Mouse (Mus musculus) MEL (cell line): ENCODE data around the gene Washc3. TPM values are rescaled to one million over a fixed set of nuclear protein-coding genes. Genes with fewer than 3 reads are reported as not detected.

Experiments used
- DNase-seq: peaks from one replicate; pipeline ENCODE4 v3.0.0; 2011; ENCODE audit warnings: low read depth, low spot score
- H3K27ac ChIP-seq: 2 replicates; pipeline ENCODE4 v1.5.1; 2012; ENCODE audit warnings: low read depth, mild to moderate bottlenecking, control low read depth, low read length, moderate library complexity; ENCODE audit not compliant: control insufficient read depth
- H3K27me3 ChIP-seq, 2 experiments: fragments of 150-350 bp in 1 of 2; sonication (generic) in 1 of 2; 2 replicates each; pipeline ENCODE4 v1.6.1; 2012; ENCODE audit warnings: low read length in 2 of 2, mild to moderate bottlenecking in 2 of 2, improper control_type of control experiment in 1 of 2, moderate library complexity in 1 of 2; ENCODE audit not compliant: insufficient read depth in 2 of 2, control insufficient read depth in 1 of 2
- H3K36me3 ChIP-seq, 2 experiments: 2 replicates each; pipeline ENCODE4 v1.6.1; 2012 to 2014; ENCODE audit warnings: low read length in 2 of 2, improper control_type of control experiment in 1 of 2, inconsistent platforms in 1 of 2, mild to moderate bottlenecking in 1 of 2; ENCODE audit not compliant: insufficient read depth in 2 of 2, control insufficient read depth in 1 of 2
- H3K4me1 ChIP-seq, 2 experiments: fragments of 150-350 bp in 1 of 2; sonication (generic) in 1 of 2; 2 replicates each; pipeline ENCODE4 v1.6.1; 2012; ENCODE audit warnings: low read length in 2 of 2, improper control_type of control experiment in 1 of 2, mild to moderate bottlenecking in 1 of 2; ENCODE audit not compliant: insufficient read depth in 2 of 2, control insufficient read depth in 1 of 2
- H3K4me3 ChIP-seq, 2 experiments: fragments of 150-350 bp in 1 of 2; sonication (generic) in 1 of 2; 2 replicates each; pipeline ENCODE4 v1.5.1; 2012; ENCODE audit warnings: low read depth in 2 of 2, low read length in 2 of 2, mild to moderate bottlenecking in 2 of 2, moderate library complexity in 2 of 2, control low read depth in 1 of 2, improper control_type of control experiment in 1 of 2; ENCODE audit not compliant: control insufficient read depth in 1 of 2, insufficient read depth in 1 of 2
- H3K79me2 ChIP-seq: 2 replicates; pipeline ENCODE4 v1.6.1; 2012; ENCODE audit warnings: mild to moderate bottlenecking, low read length, moderate library complexity; ENCODE audit not compliant: control insufficient read depth, poor library complexity, insufficient read depth
- H3K9ac ChIP-seq: 2 replicates; pipeline ENCODE4 v1.6.1; 2012; ENCODE audit warnings: low read depth, mild to moderate bottlenecking, control low read depth, low read length, moderate library complexity; ENCODE audit not compliant: control insufficient read depth, poor library complexity, severe bottlenecking
- H3K9me3 ChIP-seq: fragments of 150-350 bp; sonication (generic); replicated peaks from 2 replicates; pipeline ENCODE4 v1.6.1; 2012; ENCODE audit warnings: mild to moderate bottlenecking, low read length, improper control_type of control experiment, moderate library complexity; ENCODE audit not compliant: insufficient read depth
- BHLHE40 ChIP-seq: IDR thresholded peaks from 2 replicates; pipeline ENCODE4 v1.6.1; 2012; ENCODE audit warnings: low read depth, mild to moderate bottlenecking, inconsistent platforms, low read length, improper control_type of control experiment, borderline replicate concordance
- CHD2 ChIP-seq: IDR thresholded peaks from 2 replicates; pipeline ENCODE4 v1.6.1; 2011; ENCODE audit warnings: low read length, improper control_type of control experiment
- E2F4 ChIP-seq: IDR thresholded peaks from 2 replicates; pipeline ENCODE4 v1.6.1; 2011; ENCODE audit warnings: low read depth, low read length, improper control_type of control experiment, borderline replicate concordance
- ETS1 ChIP-seq: IDR thresholded peaks from 2 replicates; pipeline ENCODE4 v1.6.1; 2012; ENCODE audit warnings: low read depth, mild to moderate bottlenecking, inconsistent platforms, low read length, improper control_type of control experiment, moderate library complexity
- GABPA ChIP-seq: IDR thresholded peaks from 2 replicates; pipeline ENCODE4 v1.6.1; 2012; ENCODE audit warnings: low read depth, mild to moderate bottlenecking, inconsistent platforms, low read length, improper control_type of control experiment, moderate library complexity
- JUND ChIP-seq: IDR thresholded peaks from 2 replicates; pipeline ENCODE4 v1.6.1; 2011; ENCODE audit warnings: low read depth, mild to moderate bottlenecking, improper control_type of control experiment, low read length
- MAZ ChIP-seq: IDR thresholded peaks from 2 replicates; pipeline ENCODE4 v1.6.1; 2012; ENCODE audit warnings: low read depth, mild to moderate bottlenecking, inconsistent platforms, low read length, improper control_type of control experiment
- MEF2A ChIP-seq: IDR thresholded peaks from 2 replicates; pipeline ENCODE4 v1.6.1; 2014; ENCODE audit warnings: low read depth, mild to moderate bottlenecking, inconsistent platforms, low read length, improper control_type of control experiment; ENCODE audit not compliant: poor library complexity, insufficient replicate concordance, severe bottlenecking; ENCODE audit errors: extremely low read depth
- MXI1 ChIP-seq: IDR thresholded peaks from 2 replicates; pipeline ENCODE4 v1.6.1; 2011; ENCODE audit warnings: mild to moderate bottlenecking, low read depth, low read length, improper control_type of control experiment
- MYB ChIP-seq: IDR thresholded peaks from 2 replicates; pipeline ENCODE4 v1.6.1; 2011; ENCODE audit warnings: mild to moderate bottlenecking, low read depth, low read length, improper control_type of control experiment
- MYC ChIP-seq: IDR thresholded peaks from 2 replicates; pipeline ENCODE4 v1.6.1; 2011; ENCODE audit warnings: low read depth, mild to moderate bottlenecking, low read length, improper control_type of control experiment, moderate library complexity
- NELFE ChIP-seq: IDR thresholded peaks from 2 replicates; pipeline ENCODE4 v1.6.1; 2011; ENCODE audit warnings: low read depth, low read length, improper control_type of control experiment
- POLR2A ChIP-seq, 2 experiments: IDR thresholded peaks; 2 replicates each; pipeline ENCODE4 v1.6.1; 2011 to 2012; ENCODE audit warnings: low read length in 2 of 2, mild to moderate bottlenecking in 2 of 2, control low read depth in 1 of 2, improper control_type of control experiment in 1 of 2, low read depth in 1 of 2, moderate library complexity in 1 of 2; ENCODE audit not compliant: control insufficient read depth in 1 of 2, insufficient read depth in 1 of 2, poor library complexity in 1 of 2
- POLR2AphosphoS5 ChIP-seq: IDR thresholded peaks from 2 replicates; pipeline ENCODE4 v1.6.1; 2012; ENCODE audit warnings: low read depth, borderline replicate concordance, mild to moderate bottlenecking, inconsistent platforms, low read length, moderate library complexity, mixed read lengths
- RAD21 ChIP-seq: IDR thresholded peaks from 2 replicates; pipeline ENCODE4 v1.6.1; 2011; ENCODE audit warnings: mild to moderate bottlenecking, low read depth, low read length, improper control_type of control experiment
- SMC3 ChIP-seq: IDR thresholded peaks from 2 replicates; pipeline ENCODE4 v1.6.1; 2011; ENCODE audit warnings: low read depth, low read length, improper control_type of control experiment
- TAL1 ChIP-seq: IDR thresholded peaks from 2 replicates; pipeline ENCODE4 v1.6.1; 2012; ENCODE audit warnings: mild to moderate bottlenecking, inconsistent platforms, low read length, moderate library complexity, mixed read lengths
- TCF12 ChIP-seq: IDR thresholded peaks from 2 replicates; pipeline ENCODE4 v1.6.1; 2014; ENCODE audit warnings: low read depth, mild to moderate bottlenecking, inconsistent platforms, low read length, improper control_type of control experiment, moderate library complexity
- USF1 ChIP-seq: IDR thresholded peaks from 2 replicates; pipeline ENCODE4 v1.6.1; 2014; ENCODE audit warnings: low read depth, mild to moderate bottlenecking, inconsistent platforms, low read length, improper control_type of control experiment, moderate library complexity
- USF2 ChIP-seq, 2 experiments: IDR thresholded peaks; 2 replicates each; pipeline ENCODE4 v1.6.1; 2011 to 2012; ENCODE audit warnings: improper control_type of control experiment in 2 of 2, low read length in 2 of 2, borderline replicate concordance in 1 of 2, inconsistent platforms in 1 of 2, low read depth in 1 of 2, mild to moderate bottlenecking in 1 of 2; ENCODE audit not compliant: insufficient read depth in 1 of 2
- ZKSCAN1 ChIP-seq: IDR thresholded peaks from 2 replicates; pipeline ENCODE4 v1.6.1; 2012; ENCODE audit warnings: low read depth, mild to moderate bottlenecking, inconsistent platforms, low read length, improper control_type of control experiment, moderate library complexity
- polyA plus RNA-seq, 2 experiments: library from polyadenylated mRNA; stranded (reverse) in 1 of 2; unstranded in 1 of 2; fragments of >175 nt in 1 of 2; fragments of >200 nt in 1 of 2; gene quantifications; 2 replicates each; pipeline versions ENCODE4 v1.2.1 to v1.2.4; 2012; ENCODE audit warnings: low replicate concordance in 2 of 2, low read depth in 1 of 2; ENCODE audit not compliant: insufficient read length in 2 of 2, insufficient read depth in 1 of 2, missing spikeins in 1 of 2
- total RNA-seq: library from RNA; depleted of rRNA; stranded (reverse); fragments of 300-350 nt; gene quantifications from 2 replicates; pipeline ENCODE4 v1.2.3, GENCODE M21; 2012

The Washc3 gene
- total and polyA plus RNA-seq, 3 experiments = 40.2 to 41.4 TPM; not detected in 1

DNA sequence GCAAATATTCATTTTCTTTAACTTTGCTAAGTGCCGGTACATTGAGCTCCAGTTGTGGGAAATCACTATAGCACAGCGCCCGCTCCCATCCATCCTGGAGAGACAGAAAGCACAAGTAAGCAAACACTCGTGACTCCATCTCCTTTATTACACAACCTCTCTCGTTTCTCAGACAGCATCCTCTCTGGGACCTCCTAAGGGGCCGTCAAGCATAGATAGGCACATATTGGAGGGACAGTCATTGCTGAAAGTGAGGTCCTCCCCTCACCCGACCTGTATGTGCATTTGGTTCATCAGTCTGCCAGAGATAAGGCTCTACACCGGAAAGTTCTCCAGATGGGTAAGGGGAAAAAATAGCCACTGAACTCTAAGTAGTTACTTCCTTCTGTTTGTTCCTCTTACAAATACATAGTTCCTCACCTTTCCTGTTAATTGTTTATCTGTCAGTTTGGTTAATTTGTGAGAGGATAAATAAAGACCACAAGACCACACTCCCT, 27.7 kb downstream of the Washc3 start:
- DNase-seq = peak; percentile 18

GRCm38 (mm10) chr10:88231671-88232070, 30.8 kb downstream of the Washc3 start:
- Histone ChIP-seq H3K4me3 (no peak overlapping the region), H3K4me1 (no peaks in the 10 kb centered on the region), H3K9ac (no peak overlapping the region), H3K9me3 (no peaks in the 10 kb centered on the region), H3K79me2 (no peaks in the 10 kb centered on the region), H3K36me3 (no peaks in the 10 kb centered on the region), H3K27me3 (no peaks in the 10 kb centered on the region), H3K27ac (no peak overlapping the region)
- DNase-seq = no peak
- no peak for TF ChIP-seq SMC3
- no peak for TF ChIP-seq RAD21
- TF ChIP-seq POLR2AphosphoS5 = no peak
- TF ChIP-seq TCF12 = no peak
- TF ChIP-seq E2F4 = no peak
- no peak for TF ChIP-seq MEF2A
- TF ChIP-seq CHD2 = no peak
- TF ChIP-seq ZKSCAN1 = no peak
- TF ChIP-seq GABPA = no peak
- TF ChIP-seq JUND = no peak
- no peak for TF ChIP-seq MXI1
- TF ChIP-seq NELFE = no peak
- TF ChIP-seq USF1 = no peak
- no peak for TF ChIP-seq MYB
- TF ChIP-seq MAZ = no peak
- no peak for TF ChIP-seq BHLHE40
- no peak for TF ChIP-seq USF2 (IDR thresholded peaks at IDR 0.05; ENCODE audit: borderline replicate concordance in 1 of 2, insufficient read depth in 1 of 2, low read depth in 1 of 2, low read length in 2 of 2)
- no peak for TF ChIP-seq MYC
- no peak for TF ChIP-seq TAL1

More for the DNA sequence above, 27.7 kb downstream of the Washc3 start:
- Histone ChIP-seq H3K9me3 (no peaks in the 10 kb centered on the region), H3K36me3 (no peaks in the 10 kb centered on the region), H3K4me1 (no peaks in the 10 kb centered on the region), H3K9ac (no peak overlapping the region), H3K27me3 (no peaks in the 10 kb centered on the region), H3K79me2 (no peaks in the 10 kb centered on the region), H3K27ac (no peak overlapping the region), H3K4me3 (no peak overlapping the region)
- TF ChIP-seq POLR2A (IDR thresholded peaks at IDR 0.05; ENCODE audit: control insufficient read depth in 1 of 2, insufficient read depth in 1 of 2, low read depth in 1 of 2, low read length in 2 of 2, poor library complexity in 1 of 2) (no peak), ETS1 (0 out of 2 replicates have a peak, but pooled peaks have one; percentile 20)
